Mouse (Mus musculus) frontal cortex, postnatal 25 days (tissue): ENCODE measurements around the gene Dapk2.

Experiments
- DNase-seq, 2 experiments: peaks; one replicate each; pipeline ENCODE4 v3.0.0; 2022; ENCODE audit warnings: low spot score in 2 of 2

Gene Dapk2

DNA sequence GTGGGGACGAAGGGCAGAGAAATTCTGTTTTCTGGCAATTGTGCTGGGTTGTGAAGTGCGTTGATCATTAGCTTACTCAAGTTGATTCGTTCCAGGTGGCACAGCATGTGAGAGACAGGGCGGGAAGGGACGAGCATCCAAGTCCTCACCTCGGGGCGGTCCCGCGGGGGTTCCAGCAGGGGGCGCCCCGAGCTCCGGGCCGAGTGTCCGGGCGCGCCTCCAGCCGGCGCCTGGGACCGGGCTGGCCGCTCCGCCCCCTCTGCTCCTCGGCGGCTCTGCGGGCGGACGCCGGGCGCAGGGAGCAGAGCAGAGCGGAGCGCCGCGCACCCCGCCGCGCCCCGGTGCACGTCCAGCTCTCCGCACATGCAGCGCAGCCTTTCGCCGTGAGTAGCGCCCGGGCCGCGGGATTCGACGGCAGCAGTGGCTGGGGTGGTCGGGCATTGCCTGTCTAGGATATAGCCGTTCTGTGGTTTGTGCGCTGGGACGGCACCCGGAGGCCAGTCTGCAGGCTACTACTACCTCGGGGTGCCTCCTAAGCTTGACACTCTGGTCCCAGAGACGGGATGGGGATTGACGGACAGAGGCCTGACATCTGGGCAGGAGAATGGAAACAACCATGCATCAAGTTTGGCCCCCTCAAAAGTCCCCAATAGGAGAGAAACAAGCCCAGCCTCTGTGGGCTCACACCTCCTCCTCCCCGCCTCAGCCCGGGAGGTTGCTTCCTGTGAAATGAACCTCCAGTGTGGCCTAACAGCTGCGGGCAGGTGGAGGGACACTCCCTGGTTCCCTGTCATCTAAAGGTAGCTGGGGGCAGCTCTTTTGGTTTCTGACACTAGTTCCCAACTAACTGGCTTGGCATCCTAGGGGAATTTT, at the start of gene Dapk2:
Gene Dapk2 (plus strand): TSS at position 266 of the 873 bp plus-strand sequence.
- DNase-seq = peak; percentile 22 to 26

DNA sequence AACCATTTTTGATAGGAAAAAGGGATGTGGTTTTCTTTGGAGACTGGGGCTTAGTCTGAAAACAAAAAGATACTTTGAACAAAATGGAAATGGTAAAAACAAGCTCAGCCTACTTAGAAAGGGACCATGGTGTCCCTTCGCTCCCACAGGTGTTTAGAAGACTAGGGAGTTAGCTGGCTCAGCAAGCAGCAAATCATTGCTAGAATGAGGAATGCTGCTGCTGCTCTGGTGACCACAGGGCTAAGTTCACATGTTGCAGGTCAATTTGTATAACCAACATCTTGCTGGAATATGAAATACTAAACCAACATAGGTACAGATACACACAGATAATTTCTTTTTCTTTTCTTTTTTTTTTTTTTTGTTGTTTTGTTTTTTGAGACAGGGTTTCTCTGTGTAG, 48.4 kb upstream of the Dapk2 start:
- no peak for DNase-seq

DNA sequence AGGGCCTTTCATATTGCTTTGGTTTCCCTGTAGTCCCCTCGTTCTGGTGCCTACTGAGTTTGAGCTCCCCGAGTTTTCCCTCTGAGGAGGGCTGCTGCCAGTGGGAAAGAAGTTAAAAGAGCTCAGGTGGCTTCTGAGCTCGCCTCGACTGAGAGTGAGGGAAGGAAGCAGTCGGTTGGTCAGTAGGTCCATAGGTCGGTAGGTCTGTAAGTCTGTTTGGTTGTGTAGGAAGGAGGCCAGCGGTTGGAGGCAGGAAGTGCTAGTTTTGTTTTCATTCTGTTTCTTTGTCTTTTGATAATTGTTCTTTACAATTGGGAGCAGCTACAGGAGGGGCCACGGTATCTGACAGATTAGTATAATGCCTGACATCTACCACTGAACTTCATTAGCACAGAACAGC, 47.9 kb upstream of the Dapk2 start:
- no peak for DNase-seq

DNA sequence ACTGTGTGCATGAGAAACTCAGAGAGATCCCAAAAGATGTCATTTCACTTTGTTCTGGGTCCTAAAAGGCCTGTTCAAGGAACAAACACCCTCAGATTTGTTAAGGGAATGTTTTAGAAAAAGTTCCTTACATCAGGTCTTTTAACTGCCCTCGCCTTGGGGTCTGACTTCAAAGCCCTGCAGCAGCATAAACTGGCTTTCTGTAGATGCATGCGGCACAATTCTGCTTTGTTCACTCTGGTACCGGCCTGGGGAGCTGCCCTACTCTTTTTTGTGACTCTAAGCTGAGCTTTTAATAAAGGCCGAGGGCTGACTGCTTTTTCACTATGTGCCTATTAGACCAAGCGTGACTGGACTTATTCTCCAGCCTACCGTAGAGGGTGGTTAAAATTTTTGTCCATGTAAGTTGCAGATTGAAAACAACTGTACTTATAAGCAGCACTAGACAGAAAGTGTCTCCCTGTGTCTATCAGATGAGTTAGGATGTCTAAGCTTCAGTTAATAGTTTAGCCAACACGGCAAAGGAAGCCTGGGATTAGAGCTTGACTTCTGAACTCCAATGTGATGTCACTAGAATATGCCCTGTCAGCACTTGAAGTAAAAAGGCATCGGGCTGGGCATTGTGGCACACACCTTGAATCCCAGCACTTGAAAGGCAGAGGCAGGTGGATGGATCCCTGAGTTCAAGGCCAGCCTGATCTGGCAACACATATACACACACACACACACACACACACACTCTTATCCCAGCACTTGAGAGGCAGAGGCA, 47.2 kb upstream of the Dapk2 start:
- no peak for DNase-seq

DNA sequence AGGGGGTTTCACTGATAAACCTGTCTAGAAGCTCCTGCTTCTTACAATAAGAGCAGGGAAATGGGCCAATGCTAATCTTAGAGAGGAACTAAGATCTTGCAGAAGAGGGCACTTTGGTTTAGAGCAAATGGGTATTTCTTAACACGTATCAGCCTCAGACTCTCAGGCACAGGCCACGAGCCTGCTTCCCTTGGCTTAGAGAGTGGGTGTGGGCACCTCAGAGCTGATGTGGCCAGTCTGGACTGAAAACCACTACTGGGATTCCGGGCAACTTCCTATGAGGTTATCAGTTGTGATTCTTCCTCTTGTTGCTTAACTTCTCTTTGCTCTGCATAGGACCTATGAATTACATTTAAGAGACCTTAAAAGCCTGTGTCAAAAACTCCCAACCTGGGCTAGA, 43.7 kb upstream of the Dapk2 start:
- DNase-seq = no peak

- no peak for DNase-seq
Observed at GRCm38 (mm10) chr9:66116890-66117289, 41.1 kb upstream of the Dapk2 start.

- no peak for DNase-seq
Observed at GRCm38 (mm10) chr9:66119498-66119897, 38.5 kb upstream of the Dapk2 start.

GRCm38 (mm10) chr9:66120106-66120505, 37.9 kb upstream of the Dapk2 start:
- DNase-seq = no peak

DNA sequence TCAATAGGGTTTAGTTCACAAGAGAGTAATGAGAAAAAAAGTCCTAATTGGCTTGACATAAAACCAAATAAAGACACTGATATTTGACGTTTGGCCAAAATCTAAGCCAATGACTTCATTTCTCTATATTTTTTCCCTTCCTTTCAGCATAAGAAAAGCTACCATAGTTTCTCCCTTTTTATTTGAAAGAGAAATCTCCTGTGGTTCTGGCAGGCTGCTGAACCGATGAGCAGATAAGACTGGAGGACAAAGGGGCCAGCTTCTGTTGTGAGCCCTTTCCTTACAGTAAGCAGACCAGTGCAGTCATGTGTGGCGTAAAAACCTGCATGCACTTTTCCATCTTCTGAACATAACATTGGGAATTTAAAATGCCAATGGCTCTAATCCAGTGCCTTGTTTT, 37.1 kb upstream of the Dapk2 start:
- no peak for DNase-seq

DNA sequence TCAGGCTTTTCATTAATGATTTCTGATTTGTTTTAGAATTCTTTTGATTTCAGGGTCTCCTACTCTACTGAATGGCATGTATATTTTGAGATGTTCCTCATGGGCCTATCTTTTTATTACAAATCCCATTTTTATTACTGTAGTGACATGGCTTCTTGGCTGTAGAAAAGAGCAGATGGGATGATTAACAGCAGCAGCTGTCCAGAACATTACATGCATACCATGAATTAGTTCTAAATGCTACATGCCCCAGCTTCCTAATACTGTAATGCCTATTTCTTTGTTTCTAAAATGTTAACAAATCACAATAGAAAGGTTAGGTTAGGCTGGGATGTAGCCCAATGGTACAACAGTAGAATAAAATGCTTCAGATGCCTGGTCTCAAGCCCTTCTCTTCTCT, 36.6 kb upstream of the Dapk2 start:
- DNase-seq = no peak

DNA sequence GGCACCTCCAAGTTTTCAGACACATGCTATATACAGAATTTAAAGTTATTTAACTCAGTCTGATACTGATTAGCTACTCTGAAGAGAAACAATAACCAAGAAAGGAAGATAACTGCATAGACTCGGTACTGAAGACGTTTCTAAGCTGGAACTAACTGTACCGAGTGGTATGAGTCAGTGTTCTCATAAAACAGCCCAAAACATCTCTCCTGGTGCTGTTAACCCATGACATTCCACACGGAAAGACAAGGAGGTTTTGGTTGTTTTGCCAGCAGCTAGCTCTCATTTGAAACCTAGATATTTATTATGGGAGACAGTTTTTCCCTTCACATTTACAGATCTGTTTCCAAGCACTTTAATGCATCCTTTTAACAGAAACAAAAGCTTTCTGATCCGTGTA, 34.4 kb upstream of the Dapk2 start:
- no peak for DNase-seq

- DNase-seq = no peak
Observed at GRCm38 (mm10) chr9:66124111-66124531, 33.9 kb upstream of the Dapk2 start.

DNA sequence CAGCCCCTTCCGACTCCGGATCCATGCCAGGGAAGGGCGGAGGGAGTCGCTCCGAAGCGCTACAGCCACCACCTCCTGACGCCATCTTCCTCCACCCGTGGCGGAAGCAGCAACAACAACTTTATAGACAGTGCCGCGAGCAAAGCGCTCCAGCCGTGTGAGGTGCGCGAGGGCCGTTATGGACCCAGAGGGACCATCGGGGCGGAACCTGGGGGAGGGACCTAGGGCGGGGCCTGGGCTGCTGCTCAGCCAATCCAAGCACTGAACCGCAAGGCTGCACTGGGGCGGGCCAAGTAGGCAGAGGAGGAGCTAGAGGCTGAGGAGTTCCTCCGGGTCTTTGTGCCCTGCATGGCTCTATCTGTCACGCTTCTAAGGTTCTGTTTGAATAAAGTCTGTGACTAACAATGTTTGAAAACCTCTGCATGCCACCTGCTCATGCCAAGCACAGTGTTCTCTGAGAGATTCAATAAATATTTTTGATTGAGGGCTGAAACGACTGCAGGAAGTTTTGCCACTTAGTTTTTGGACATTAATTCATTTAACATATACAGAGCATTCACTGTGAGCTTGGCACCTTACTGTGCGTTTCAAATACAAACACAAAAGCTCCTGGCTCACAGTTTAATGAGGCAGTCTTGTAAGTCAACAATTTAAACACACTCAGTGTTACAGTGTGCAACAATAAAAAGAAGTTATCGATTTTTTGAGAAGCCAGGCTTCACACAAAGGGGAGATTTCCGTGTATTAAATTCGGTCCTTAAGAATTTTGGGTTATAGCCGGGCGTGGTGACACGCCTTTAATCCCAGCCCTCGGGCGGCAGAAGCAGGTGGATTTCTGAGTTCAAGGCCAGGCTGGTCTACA, 33.1 kb upstream of the Dapk2 start:
- peak; percentile 86 to 88 for DNase-seq

DNA sequence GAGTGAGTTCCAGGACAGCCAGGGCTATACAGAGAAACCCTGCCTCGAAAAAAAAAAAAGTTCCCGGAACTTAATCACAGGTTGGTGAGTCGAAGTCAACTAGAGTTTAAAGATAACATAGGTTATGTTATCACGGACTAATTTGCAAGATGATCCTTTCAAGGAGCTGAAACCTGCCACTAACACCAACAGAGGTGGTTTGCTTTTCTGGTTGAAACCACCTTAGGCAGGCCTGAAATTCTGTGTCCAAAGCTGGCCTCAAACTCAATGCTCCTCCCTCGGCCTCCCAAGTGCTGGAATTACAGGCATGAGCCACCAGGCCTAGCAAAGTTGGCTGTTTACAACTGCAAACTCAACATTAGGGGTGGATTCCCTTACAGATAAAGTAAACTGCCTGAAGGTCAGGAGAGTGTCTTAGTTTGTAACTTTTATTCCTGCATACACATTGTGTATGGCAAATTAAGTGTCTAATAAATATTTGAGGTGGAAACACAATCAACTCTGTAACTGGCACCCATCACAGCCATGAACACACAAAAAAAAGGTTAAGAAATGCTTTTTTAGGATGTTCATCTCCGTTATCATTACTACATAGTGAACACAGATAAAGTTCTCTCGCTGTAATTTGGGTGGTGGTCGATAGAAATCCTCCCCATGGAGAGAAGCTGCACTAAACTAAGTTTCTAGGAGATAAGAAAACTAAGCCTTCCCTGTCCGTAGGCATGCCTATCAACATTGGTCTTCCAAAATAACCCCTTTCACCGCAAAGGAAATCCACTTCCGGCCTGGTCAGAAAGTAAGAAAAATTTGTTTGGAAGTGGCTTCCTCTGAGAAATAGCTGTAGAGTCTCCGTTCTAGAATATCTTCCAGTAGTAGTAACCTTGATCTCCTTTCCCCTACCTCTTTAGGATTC, 32.2 kb upstream of the Dapk2 start:
- DNase-seq = no peak

GRCm38 (mm10) chr9:66126456-66127192, 31.4 kb upstream of the Dapk2 start, which contains the start of the genes Snx1 and Ciao2a:
Snx1 (minus strand) TSS chr9:66126587.
Ciao2a (plus strand) TSS chr9:66126611.
- peak; percentile 82 for DNase-seq

DNA sequence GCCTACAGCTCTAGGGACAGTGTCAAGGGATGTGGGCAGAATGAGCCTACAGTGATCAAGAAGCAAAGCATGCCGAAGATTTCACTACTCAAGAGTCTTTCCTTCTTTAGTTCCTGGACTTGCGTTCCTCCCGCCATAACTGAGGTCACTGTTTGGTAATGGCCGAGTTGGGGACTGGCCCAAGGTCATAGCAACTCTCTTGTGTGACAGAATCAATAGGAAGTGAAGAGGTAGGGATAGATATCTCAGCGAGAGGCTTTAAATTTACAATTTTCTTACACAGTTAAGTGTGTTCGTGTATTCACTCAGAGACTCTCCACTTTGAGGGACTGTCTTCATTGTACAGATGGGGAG, 30.9 kb upstream of the Dapk2 start:
- DNase-seq = no peak

DNA sequence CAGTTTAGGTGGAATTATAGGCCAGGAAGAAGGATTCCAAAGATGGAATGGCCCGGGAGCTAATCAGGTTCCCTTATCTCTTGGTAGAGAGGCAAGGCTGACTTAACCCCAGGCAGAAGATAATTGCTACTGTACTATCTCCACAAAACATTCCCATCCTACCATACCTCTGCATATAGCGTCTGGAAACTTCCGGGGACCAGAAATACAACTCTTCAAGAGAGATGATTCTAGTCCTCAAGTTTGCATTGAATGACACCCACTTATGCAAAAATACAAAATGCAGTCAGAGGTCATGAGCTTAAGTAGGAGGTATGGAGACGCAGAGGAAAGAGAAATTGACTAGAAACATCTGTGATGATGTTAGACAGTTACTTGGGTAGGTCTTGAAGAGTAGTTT, 30.1 kb upstream of the Dapk2 start:
- no peak for DNase-seq

- DNase-seq = no peak
Observed at GRCm38 (mm10) chr9:66131466-66131865, 26.6 kb upstream of the Dapk2 start.

- no peak for DNase-seq
Observed at GRCm38 (mm10) chr9:66135967-66136366, 22.1 kb upstream of the Dapk2 start.

GRCm38 (mm10) chr9:66138193-66138592, 19.8 kb upstream of the Dapk2 start:
- DNase-seq = no peak
